Mouse (Mus musculus): ENCODE results near the gene Ankrd13b. TPM values are rescaled to one million over a fixed set of nuclear protein-coding genes. Genes with fewer than 3 reads are reported as not detected.

The Ankrd13b gene
- total and polyA plus RNA-seq, 3 experiments, result 0.55 to 2.7 (median 1.7) TPM

- no peak for TF ChIP-seq IRF4 (IDR thresholded peaks at IDR 0.05; ENCODE audit: low read depth, low read length)
Measured at GRCm38 (mm10) chr11:77462283-77463100, 27.0 kb downstream of the Ankrd13b start, which contains the start of gene Coro6 (continued).

GRCm38 (mm10) chr11:77461856-77462255 is 27.6 kb downstream of the Ankrd13b start:
- peak overlapping the region; percentile 31 for H3K4me2 ChIP-seq (ENCODE audit: insufficient read depth, low read depth, poor library complexity, severe bottlenecking)

GRCm38 (mm10) chr11:77456866-77457265 is 32.6 kb downstream of the Ankrd13b start:
- Histone ChIP-seq H3K27ac (ENCODE audit: insufficient read depth, low read depth) (no peak overlapping the region), H3K27me3 (replicated peaks) (peaks cover 3% of the 10 kb centered on the region), H3K36me3 (replicated peaks in 1 of 2; ENCODE audit: control insufficient read depth in 1 of 2, insufficient read depth in 1 of 2, low read length in 1 of 2) (peaks cover 21 to 51% of the 10 kb centered on the region in 2 experiments), H3K9me3 (replicated peaks; ENCODE audit: low read length) (no peaks in the 10 kb centered on the region), H3K79me2 (replicated peaks; ENCODE audit: control insufficient read depth, extremely low read depth, insufficient read depth, poor library complexity, severe bottlenecking) (no peaks in the 10 kb centered on the region), H3K4me3 (replicated peaks in 1 of 3; ENCODE audit: low read depth in 2 of 3, low read length in 2 of 3, poor library complexity in 1 of 3) (no peak overlapping the region), H3K4me1 (ENCODE audit: control insufficient read depth in 1 of 2, insufficient read depth in 2 of 2) (peaks cover 0 to 13% of the 10 kb centered on the region in 2 experiments; a peak in 1 of 4 replicates), H3K9ac (ENCODE audit: insufficient read depth, low read depth) (no peak overlapping the region), H3K4me2 (ENCODE audit: insufficient read depth, low read depth, poor library complexity, severe bottlenecking) (no peak overlapping the region)
- dilution Hi-C loops (cut with MboI; ENCODE audit: extremely low pct_ligation_motif_present, extremely low pct_unique_long_range_greater_than_20kb, low sequenced_read_pairs) (no loop called here), in situ Hi-C loops (cut with MboI; ENCODE audit: low pct_ligation_motif_present, low pct_unique_long_range_greater_than_20kb, low sequenced_read_pairs) (loop anchor here (25.0 kb wide), 1 partner anchor 470 kb away; the partner anchor contains the start of gene Slc6a4)
- no peak for DNase-seq (ENCODE audit: extremely low read depth)
- TF ChIP-seq JUN (IDR thresholded peaks at IDR 0.05; ENCODE audit: insufficient read depth, low read depth, low read length), result no peak

More at GRCm38 (mm10) chr11:77461856-77462255, 27.6 kb downstream of the Ankrd13b start:
- Histone ChIP-seq H3K4me3 (replicated peaks in 1 of 3; ENCODE audit: low read depth in 2 of 3, low read length in 2 of 3, poor library complexity in 1 of 3) (peak overlapping the region; percentile 45 to 62 (median 51)), H3K9me3 (replicated peaks; ENCODE audit: low read length) (no peaks in the 10 kb centered on the region), H3K27ac (ENCODE audit: insufficient read depth, low read depth) (no peak overlapping the region), H3K36me3 (replicated peaks in 1 of 2; ENCODE audit: control insufficient read depth in 1 of 2, insufficient read depth in 1 of 2, low read length in 1 of 2) (peaks cover 0 to 8% of the 10 kb centered on the region in 2 experiments), H3K4me1 (ENCODE audit: control insufficient read depth in 1 of 2, insufficient read depth in 2 of 2) (peaks cover 3 to 26% of the 10 kb centered on the region in 2 experiments; a peak in 2 of 4 replicates), H3K79me2 (replicated peaks; ENCODE audit: control insufficient read depth, extremely low read depth, insufficient read depth, poor library complexity, severe bottlenecking) (no peaks in the 10 kb centered on the region), H3K27me3 (replicated peaks) (peaks cover 48% of the 10 kb centered on the region), H3K9ac (ENCODE audit: insufficient read depth, low read depth) (peak overlapping the region; percentile 8; the same call in 1 of the 2 replicates)
- DNase-seq (ENCODE audit: extremely low read depth), result no peak
- TF ChIP-seq MYC (IDR thresholded peaks at IDR 0.05; ENCODE audit: low read depth, low read length) (no peak), E2F4 (IDR thresholded peaks at IDR 0.05; ENCODE audit: insufficient replicate concordance, low read depth, low read length) (no peak), ELF1 (IDR thresholded peaks at IDR 0.05; ENCODE audit: low read depth, low read length) (no peak), GABPA (IDR thresholded peaks at IDR 0.05; ENCODE audit: insufficient replicate concordance, low read depth, low read length) (no peak), BHLHE40 (IDR thresholded peaks at IDR 0.05; ENCODE audit: low read depth, low read length) (no peak), KAT2A (IDR thresholded peaks at IDR 0.05; ENCODE audit: insufficient replicate concordance, low read length) (no peak), POLR2AphosphoS2 (IDR thresholded peaks at IDR 0.05; ENCODE audit: low read depth, low read length) (no peak)
- dilution Hi-C loops (cut with MboI; ENCODE audit: extremely low pct_ligation_motif_present, extremely low pct_unique_long_range_greater_than_20kb, low sequenced_read_pairs), result no loop called here
- in situ Hi-C loops (cut with MboI; ENCODE audit: low pct_ligation_motif_present, low pct_unique_long_range_greater_than_20kb, low sequenced_read_pairs), result loop anchor here (25.0 kb wide), 1 partner anchor 475 kb away; the partner anchor contains the start of gene Slc6a4
